Mouse (Mus musculus) thymus, postnatal 0 days (tissue): ENCODE measurements around the gene Aoc2. TPM values are rescaled to one million over a fixed set of nuclear protein-coding genes. Genes with fewer than 3 reads are reported as not detected.
A peak's percentile ranks its signal among the peaks of the same experiment; 100 is the strongest.
"Not testable (repeated sequence)": the region's sequence is repeated elsewhere in the genome, so short reads cannot be mapped to it uniquely, and the experiment has no call there.

ENCODE experiments used
- DNase-seq: peaks from one replicate; pipeline ENCODE4 v3.0.0-alpha.2; 2015; ENCODE audit warnings: low spot score
- polyA plus RNA-seq: library from polyadenylated mRNA; unstranded; fragments of >200 nt; fragmentation: Nextera tagmentation; extraction: Ambion mirVana; gene quantifications from 2 replicates; pipeline ENCODE4 v1.2.1, GENCODE M21; 2015

The Aoc2 gene
- polyA plus RNA-seq, 1 experiment from 2014 or later, result 1.0 TPM

DNA sequence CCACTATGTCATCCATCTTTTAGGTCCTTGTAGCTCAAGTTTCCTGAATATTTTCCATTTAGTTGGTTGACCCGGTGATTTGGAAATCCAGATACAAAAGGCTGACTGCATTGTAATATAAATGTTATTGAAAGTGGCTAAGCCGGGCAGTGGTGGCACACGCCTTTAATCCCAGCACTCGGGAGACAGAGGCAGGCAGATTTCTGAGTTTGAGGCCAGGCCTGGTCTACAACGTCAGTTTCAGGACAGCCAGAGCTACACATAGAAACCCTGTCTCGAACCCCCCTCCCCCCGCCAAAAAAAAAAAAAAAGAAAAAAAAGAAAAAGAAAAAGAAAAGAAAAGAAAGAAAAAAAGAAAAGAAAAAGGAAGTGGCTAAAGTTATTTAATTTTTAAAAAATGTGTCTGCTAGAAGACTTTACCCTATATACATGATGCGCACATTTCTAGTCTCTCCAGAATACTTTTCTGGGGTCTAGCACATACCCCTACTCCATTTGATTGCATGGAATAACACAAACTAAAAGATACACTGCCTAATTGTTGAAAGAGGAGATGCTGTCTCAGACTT lies 9.7 kb upstream of the Aoc2 start:
- DNase-seq, result no peak

DNA sequence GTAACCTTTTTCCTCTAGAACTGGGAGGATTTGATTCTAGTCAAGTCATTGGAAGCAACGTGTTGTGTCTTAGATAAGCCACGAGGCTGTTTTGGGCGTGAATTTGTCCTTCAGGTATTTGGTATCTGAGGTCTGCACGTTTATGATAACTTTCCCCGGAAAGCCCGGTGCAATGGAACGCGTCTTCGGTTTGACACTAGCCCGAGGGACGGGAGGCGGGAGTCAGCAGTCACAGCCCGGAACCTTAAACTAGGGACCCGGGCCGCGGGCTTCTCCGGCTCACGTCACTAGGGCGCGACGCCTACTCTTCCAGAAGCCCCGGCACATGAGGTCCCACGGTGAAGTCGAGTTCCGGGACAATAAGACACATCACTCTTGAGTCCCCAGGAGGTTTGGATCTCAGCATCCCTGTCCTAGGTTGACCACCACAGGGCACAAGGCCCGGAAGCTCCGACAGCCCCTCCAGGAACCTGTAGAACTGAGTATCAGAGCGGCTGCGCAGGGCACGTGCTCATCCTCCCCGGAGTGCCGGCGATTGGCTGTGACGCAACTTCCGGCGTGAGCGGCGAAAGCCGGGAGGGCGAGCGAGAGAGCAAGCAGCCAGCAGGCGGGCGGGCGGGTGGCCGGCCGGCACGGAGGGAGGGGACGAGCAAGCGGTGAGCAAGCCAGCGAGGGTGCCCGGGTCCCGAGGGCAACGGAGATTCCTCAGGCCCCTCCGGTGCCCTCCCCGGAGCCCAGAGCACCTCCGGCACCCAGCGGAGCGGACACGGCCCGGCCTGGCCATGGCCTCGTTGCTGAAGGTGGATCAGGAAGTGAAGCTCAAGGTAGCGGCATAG lies 9.0 kb upstream of the Aoc2 start, which contains the start of gene Psme3:
Psme3 (plus strand) TSS at position 549 of the 836 bp plus-strand sequence.
- peak; percentile 92 for DNase-seq

DNA sequence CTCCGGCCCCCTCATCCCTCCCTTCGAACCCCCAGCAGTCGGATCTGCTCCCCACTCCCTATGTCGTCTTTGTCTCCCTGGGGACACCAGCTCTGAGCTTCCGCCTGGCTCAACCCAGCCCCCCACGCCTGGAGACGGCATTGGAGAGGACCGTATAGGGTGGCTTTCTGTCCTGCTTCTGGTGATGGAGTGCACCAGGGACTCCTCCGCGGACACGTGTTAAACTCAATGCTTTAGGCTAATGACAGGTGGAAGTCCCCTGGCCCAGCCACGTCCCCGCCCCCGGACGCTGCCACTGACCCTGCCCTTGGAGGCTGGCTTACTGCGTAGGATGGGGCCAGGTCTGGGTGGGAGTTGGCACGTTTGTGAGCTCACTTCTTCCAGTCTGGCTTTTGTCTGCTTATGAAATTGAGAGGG lies 8.4 kb upstream of the Aoc2 start:
- no peak for DNase-seq

DNA sequence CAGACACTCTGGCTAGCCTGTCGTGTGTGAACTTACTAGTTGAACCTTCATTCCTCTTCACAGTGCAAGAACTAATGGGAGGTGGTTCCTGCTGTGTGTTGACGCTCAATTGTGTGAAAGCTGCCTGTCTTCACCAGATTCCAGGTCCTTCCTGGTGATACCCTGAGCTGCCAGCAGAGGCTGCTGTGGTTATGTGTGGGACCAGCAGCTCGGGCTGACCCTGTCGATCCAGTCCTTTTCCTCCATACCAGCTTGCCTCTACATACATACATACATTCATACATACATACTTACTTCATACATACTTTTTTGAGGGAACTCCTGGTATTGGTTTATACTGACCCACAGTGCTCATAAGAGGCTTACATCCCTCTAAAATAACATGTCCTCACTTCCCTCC lies 1.3 kb upstream of the Aoc2 start:
- peak; percentile 35 for DNase-seq

DNA sequence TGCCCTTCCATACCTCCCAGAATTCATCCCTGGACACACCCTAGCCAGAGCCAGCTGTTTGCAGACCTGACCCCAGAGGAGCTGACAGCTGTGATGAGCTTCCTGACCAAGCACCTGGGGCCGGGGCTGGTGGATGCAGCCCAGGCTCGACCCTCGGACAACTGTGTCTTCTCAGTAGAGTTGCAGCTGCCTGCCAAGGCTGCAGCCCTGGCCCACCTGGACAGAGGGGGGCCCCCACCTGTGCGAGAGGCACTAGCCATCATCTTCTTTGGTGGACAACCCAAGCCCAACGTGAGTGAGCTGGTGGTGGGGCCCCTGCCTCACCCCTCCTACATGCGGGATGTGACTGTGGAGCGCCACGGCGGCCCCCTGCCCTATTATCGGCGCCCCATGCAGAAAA lies 338 bp downstream of the Aoc2 start:
- DNase-seq, result not testable (repeated sequence)

DNA sequence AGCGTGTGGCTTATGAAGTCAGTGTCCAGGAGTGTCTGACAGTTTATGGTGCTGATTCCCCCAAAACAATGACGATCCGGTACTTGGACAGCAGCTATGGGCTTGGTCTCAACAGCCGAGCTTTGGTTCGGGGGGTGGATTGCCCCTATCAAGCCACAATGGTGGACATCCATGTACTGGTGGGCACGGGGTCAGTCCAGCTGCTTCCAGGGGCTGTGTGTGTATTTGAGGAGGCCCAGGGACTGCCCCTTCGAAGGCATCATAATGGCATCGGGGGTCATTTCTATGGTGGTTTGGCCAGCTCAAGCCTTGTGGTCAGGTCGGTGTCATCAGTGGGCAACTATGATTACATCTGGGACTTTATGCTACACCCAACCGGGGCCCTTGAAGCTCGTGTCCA lies 1.3 kb downstream of the Aoc2 start:
- DNase-seq, result no peak

DNA sequence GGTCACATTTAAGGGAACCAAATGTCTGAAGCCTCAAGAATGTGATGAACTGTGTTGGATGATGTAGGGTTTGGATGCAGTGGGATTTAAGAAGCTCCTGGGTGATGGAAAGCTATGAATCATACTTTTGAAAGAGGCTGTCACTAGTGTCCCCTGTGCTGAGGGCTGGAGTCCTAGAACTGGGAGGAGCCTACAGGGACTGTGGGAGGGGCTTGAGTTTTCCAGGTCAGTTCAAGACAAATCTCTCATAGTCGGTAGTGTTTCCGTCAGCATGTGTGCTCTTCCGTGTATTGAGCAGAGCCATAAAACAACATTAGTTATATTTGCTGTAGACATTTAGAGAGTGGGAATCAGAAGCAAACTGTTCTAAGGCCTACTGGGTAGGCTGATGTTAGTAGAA lies 2.4 kb downstream of the Aoc2 start:
- DNase-seq, result no peak

DNA sequence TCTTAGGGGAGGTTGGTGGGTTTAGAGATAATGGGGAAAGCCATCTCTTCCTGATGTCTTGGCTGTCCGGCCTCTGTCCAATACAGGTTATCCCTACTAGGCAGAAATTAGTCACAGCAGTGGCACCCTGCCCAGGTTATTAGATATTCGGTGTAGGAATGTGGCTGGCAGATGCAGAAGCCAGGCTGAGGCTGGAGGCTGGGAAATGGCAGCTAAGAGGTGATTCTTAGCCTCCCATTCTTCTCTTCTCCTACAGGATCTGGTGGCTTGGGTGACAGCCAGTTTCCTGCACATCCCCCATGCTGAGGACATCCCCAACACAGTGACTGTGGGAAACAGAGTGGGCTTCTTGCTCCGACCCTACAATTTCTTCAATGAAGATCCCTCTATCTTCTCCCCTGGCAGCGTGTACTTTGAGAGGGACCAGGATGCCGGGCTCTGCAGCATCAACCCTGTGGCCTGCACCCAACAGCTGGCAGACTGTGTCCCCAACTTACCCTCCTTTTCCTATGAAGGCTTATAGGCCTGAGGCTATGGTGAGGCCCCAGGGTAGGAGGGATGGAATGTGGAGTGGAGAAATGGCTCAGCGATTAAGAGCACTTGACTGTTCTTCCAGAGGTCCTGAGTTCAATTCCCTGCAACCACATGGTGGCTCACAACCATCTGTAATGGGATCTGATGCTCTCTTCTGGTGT lies 4.2 kb downstream of the Aoc2 start:
- no peak for DNase-seq

DNA sequence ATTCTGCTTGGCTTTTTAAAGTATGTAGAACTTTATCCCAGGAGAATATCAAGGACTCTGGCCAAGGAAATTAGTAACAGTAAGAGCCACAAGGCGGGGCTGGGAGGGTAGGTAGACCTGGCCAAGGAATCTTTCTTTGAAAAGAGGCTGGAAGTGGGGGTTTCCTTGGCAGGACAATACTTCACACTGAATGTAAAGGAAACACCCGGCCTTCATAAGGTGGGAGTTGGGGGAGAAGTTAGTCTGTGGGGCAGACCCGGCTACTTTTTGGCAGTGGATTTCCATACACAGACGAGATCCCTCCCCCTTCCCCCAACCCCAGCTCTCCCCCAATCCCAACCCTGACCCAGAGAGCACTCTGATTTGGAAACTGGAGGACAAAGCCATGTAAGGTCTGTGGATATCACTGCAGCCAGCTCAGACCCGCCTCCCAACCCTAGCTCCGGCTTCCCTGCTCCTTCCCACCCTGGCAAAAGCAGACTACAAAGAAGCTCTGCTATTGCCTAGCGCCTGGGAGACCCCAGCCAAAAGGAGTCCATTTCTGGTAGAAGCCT lies 5.6 kb downstream of the Aoc2 start, which contains the start of gene Aoc3:
Aoc3 (plus strand) TSS at position 235 of the 554 bp plus-strand sequence.
- no peak for DNase-seq

DNA sequence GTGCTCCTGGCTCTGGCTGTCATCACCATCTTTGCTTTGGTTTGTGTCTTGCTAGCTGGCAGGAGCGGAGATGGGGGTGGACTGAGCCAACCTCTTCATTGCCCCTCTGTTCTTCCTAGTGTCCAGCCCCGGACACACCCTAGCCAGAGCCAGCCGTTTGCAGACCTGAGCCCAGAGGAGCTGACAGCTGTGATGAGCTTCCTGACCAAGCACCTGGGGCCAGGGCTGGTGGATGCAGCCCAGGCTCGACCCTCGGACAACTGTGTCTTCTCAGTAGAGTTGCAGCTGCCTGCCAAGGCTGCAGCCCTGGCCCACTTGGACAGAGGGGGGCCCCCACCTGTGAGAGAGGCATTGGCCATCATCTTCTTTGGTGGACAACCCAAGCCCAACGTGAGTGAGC lies 6.1 kb downstream of the Aoc2 start:
- DNase-seq, result not testable (repeated sequence)

DNA sequence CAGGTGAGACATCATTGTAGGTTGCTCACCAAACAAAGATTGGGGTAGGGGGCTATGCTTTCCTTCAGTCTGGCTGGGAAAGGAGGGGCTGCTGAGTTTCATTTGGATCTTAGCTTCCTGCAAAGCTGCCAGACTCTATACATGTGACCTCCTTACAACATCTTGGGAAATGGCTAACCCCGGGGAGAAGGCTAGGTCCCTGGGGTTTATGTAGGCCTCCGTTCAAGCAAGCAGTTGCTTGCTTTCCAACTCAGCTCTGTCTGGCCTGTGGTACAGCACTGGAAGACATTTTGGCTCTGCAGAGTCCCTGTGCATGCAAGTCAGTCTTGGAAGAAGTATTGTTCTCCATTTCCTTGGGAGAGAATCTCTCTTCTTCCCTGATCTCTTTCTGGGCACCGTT lies 7.7 kb downstream of the Aoc2 start:
- no peak for DNase-seq

DNA sequence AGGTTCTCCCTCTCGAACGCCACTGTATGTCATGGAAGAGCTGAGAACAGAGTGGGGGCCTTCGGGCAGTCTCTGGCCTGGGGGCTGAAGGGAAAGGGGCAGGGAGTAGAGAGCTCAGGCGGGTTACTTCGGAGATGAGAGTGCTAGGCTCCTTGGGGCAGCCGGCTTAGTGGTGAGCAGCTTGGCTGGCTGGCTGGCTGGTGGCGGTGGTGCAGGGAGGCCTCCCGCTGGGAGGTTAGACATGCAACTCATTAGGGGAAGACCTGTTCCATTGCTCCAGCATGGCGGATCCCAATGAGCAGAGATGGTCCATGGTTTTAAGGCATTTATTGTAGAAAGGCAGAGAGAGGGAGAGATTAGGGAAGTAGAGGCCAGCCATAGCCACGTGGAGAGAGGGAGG lies 9.2 kb downstream of the Aoc2 start:
- no peak for DNase-seq

DNA sequence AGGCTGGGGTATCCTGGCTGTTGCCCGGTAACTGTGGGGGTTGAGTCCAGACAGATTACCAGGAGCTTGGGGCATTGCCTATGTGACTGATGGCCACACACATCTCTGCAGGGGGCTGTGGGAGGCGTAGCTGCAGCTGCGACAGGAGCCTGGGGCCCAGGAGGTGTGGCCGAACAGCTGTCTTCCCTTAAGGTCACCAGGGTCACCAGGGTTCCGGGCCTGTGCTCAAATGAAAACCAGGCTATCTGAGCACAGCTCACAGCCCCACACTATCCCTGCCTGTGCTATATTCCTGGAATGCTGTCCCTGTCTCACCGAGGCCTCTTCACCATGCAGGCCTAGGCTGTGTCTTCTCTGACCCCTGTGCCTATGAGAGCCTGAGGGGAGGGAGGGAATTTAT lies 9.7 kb downstream of the Aoc2 start:
- no peak for DNase-seq

DNA sequence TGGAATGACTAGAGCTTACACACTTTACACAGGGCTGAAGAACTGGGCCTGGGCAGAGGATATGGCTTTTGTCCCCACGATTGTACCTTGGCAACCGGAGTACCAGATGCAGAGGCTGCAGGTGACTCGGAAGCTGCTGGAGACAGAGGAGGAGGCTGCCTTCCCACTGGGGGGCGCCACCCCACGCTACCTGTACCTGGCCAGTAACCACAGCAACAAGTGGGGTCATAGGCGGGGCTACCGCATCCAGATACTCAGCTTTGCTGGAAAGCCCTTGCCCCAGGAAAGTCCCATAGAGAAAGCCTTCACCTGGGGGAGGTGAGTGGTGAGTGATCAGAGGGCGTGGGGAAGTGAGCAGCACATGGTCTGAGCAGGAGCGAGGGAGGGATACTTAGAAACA lies 10.8 kb downstream of the Aoc2 start:
- no peak for DNase-seq

DNA sequence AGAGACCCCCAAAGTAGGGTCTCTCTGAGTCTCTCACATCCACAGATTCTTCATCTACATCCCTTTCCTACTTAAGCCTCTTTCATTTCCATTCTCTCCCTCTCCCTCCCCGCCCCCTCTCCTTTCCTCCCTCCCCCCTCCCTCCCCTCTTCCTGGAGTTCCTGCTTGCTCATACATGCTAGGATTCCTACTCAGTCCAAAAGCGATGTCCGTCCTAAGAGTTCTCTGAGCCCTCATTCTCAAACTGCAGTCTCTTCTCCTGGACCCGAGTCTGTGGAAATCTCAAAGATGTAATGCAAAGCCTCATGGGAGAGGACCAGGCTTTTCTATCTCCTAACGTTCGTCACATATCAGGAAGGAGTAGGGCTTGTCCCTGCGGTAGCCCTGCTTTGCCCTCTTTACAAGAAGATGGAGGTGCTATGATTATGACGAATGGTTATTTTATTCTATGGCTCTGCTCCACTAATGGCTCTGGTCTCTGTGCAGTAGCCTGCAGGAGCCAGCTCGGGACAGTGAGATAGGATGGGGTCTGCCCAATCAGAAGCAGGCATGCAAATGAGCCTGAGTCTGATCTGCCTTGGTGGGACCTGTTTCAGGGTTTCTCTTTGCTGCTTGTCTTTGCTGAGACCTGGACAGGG lies 13.4 kb downstream of the Aoc2 start:
- peak; percentile 63 for DNase-seq

DNA sequence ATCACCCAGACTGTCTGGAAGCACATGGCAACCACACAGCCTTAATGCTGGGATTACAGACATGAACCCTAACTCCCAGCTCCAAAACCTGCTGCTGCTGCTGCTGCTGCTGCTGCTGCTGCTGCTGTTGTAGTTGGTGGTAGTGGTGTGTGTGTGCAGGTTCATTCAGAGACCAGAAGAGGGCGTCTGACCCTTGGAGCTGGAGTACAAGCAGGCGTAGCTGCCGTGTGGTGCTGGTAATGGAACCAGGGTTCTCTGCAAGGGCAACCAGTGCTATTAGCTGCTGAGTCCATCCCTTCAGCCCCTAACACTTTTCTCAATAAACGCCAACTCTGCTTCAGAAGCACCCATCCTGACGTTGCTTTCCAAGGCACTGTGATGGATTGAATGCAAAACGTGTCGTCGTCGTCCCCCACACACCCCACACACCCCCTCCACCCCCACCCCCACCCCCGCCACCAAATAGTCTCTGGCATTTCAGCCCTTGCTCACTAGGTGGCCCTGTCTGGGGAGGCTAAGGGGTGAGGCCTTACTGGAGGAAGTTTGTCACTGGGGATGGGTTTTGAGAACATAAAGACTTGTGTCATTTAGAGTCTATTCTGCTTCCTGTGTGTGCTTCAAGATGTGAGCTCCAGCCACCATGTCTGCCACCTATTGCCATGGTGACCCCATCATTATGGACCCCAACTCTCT lies 22.4 kb downstream of the Aoc2 start:
- DNase-seq, result no peak

DNA sequence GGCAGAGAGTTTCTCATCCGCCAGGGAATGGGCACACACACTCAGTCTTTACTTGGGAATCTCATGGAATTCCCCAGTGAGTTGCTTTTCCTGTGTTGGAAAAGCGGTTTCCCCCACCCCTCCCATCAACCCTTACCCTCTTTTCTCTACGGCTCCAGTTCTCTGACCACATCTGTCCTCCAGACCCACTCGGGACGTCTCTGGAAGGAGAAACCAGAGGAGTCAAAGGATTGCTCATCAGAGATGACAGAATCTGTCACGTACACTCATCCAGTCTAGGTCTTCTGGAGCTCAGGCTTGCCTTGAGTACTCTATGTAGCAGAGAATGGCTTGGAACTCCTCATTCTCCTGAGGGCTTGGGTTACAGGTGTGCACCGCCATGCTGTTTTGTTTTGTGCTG lies 23.9 kb downstream of the Aoc2 start:
- no peak for DNase-seq

DNA sequence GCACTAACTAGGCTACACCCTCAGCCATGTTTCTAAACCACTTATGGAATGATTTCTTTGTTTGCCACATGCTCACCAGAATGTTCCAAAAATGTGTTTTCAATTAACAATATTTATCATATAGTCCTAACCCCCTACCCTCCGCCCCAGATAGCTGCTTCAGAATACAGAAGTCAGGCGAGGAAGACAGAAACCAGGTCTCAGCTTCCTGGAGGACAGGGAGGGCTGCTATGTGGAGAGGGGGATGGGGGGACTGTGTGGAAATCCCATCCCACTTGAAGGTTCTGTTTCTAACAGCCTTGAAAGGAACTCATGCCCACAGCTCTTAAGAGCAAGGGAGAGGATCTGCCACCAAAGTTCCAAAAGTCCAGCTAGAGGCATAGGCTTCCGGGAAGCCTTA lies 24.4 kb downstream of the Aoc2 start:
- DNase-seq, result no peak

DNA sequence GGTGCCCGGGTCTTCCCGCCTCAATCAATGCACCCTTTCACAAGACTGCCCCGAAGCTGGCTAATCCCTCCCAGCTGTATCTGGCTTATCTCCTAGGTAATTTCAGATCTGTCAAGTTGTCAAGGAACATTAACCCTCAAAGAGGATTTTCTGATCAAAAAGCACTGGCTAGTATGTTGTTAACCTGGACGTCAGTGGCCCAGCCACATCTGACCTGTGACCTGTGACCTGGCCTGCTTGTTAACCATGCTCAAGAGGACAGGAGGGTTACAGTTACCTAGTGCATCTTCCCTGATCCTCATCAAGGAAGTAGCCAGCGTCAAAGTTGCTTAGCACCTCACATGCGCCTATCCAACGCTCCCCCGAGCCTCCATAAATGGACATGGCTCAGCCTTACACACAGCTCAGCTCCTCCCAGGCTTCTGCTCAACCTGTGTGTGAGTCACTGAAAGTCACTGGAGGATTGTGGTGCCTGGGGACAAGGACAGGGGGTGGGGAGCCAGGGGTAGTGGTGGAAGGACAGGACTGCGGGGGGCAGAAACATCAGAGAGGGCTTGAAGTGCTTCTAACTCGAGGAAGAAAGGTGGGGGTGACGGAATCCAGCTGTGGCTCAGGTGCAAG lies 26.3 kb downstream of the Aoc2 start:
- DNase-seq, result no peak

DNA sequence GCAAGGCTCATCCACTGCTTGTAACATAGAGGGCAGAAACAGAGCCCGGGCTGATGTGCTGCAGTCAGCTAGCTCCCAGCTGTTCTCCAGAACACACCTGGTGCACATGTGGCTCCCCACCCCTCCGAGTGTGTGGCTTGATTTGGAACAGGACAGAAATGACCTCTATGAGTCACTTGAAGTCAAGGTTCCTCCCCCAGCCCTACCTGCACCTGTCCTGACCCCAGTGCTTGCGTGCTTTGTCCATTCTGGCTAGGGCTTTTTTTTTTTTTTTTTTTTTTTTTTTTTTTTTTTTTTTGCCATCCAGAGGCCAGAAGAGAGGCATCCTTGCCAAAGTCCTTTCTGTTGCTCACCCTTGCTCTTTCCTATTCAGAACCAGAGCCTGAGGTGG lies 26.9 kb downstream of the Aoc2 start:
- no peak for DNase-seq

DNA sequence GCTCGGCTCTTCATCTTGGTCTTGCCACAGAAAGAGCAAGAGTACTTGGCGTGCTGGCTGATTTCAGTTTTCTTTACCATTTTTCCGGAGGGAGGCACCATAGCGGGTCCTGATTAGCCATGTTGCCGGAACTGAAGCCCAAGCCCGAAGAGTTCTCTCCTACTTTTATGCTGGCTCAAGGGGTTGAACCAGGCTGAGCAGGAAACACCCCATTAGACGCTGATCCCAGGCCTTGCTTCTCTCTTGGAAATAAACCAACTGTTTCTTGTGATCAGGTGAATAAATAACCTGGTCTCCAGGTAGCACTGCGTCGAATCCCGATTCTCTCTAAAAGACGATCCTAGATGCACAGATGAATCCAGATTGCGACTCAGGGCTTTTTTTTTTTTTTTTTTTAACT lies 28.6 kb downstream of the Aoc2 start:
- DNase-seq, result no peak
